Mouse (Mus musculus): Measurements from ENCODE around the gene A230050P20Rik.

DNA sequence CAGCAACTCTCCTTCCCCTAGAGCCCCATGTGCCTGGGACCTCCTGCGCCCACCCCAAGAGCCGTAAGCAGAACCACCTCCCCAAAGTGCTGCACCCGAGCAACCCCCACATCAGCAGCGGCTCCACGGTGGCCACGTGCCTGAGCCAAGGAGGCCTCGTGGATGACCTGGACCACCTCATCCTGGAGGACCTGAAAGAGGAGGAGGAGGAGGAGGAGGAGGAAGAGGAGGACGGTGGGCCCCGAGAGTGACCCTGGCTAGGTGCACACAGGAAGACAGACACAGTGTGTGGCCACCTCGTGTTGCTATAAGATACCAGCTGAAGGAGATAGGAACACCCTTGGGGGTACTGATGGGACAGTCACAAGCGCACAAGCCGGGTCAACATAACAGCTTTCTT, 5.1 kb downstream of the A230050P20Rik start:
- no peak for TF ChIP-seq CTCF (conservative IDR thresholded peaks at IDR 0.05; ENCODE audit: low read length)
- no peak for TF ChIP-seq POU5F1 (IDR thresholded peaks at IDR 0.05; ENCODE audit: borderline replicate concordance, low read length)
- TF ChIP-seq NANOG (IDR thresholded peaks at IDR 0.05; ENCODE audit: borderline replicate concordance, low read length), result no peak
